Mouse (Mus musculus) neutrophil, adult 5-6 weeks (primary cell): ENCODE measurements around the gene Setdb1. TPM values are rescaled to one million over a fixed set of nuclear protein-coding genes. Genes with fewer than 3 reads are reported as not detected.

Experiments used
- ATAC-seq: fragments of 151-379, 151-347 bp; 2 replicates; pipeline ENCODE4 v1.8.0; 2017; ENCODE audit warnings: mild to moderate bottlenecking, moderate TSS enrichment; ENCODE audit not compliant: insufficient number of reproducible peaks, poor library complexity, low FRiP score, severe bottlenecking; ENCODE audit errors: extremely low read depth
- total RNA-seq: library from RNA; stranded (forward); fragments of 200-1000 nt; gene quantifications from 2 replicates; pipeline ENCODE4 v1.2.3, GENCODE M21; 2017

The Setdb1 gene
- total RNA-seq, 1 experiment from 2014 or later, result 39.3 TPM

GRCm38 (mm10) chr3:95323429-95323828, 33.6 kb downstream of the Setdb1 start:
- no peak for ATAC-seq

- ATAC-seq, result no peak
These were observed 37.0 kb downstream of the Setdb1 start for GRCm38 (mm10) chr3:95319701-95320625.

- ATAC-seq, result no peak
These were observed 37.9 kb downstream of the Setdb1 start for GRCm38 (mm10) chr3:95319110-95319509.

DNA sequence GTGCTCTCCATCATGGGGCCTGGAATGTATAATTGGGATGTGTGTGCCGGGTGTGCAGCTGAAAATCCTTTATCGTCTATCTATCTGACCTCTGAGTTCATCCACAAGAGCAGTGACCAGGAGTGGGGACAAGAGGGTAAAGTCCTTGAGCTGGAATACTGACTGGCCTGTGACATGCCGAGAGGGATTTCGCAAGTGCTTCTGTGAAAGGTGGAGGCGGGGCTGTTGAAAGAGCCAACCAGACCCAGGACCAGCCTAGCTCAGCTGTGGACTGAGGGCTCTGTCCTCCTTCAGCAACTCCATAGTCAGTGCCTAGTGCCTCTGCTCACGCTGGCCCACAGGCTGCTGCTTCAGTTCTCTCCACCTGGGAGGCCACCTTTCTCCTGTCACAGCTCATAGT, 38.5 kb downstream of the Setdb1 start:
- ATAC-seq, result 0 out of 2 replicates have a peak, but pooled peaks have one; percentile 18

GRCm38 (mm10) chr3:95317414-95318080, 39.5 kb downstream of the Setdb1 start:
- ATAC-seq, result peak; percentile 39

DNA sequence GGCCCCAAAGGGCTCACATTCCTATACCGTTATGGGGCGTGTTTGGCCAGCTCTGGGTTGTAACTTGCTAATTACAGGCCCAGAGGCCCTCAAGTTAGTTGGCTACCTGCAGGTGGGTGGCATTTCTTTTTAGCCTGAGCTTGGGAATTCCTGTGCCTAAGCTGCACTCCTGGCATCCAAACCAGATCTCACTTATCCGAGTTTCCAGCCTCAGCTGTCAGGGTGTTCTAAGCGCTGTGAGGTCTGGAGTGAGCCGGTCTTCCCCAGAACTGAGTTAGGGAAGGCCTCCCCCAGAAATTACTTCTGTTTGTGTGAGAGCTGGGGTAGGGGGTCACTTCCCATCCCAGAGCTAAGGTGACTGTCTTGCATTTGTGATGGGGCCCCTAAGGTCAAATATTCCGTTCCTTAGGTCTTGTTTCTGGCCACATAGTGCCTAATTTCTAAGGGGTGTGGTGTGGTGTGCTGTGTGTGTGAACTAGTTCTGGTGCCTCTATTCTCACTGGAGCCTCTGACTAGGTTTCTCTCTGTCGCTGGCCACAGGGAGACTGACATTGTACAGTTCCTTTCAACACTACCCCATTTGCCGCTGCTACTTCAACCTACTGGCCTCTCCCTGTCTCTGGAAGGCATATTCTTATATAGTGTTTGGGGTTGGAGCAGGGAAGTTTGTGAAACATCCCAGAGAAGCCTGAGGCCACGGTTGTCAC, 41.0 kb downstream of the Setdb1 start:
- no peak for ATAC-seq

DNA sequence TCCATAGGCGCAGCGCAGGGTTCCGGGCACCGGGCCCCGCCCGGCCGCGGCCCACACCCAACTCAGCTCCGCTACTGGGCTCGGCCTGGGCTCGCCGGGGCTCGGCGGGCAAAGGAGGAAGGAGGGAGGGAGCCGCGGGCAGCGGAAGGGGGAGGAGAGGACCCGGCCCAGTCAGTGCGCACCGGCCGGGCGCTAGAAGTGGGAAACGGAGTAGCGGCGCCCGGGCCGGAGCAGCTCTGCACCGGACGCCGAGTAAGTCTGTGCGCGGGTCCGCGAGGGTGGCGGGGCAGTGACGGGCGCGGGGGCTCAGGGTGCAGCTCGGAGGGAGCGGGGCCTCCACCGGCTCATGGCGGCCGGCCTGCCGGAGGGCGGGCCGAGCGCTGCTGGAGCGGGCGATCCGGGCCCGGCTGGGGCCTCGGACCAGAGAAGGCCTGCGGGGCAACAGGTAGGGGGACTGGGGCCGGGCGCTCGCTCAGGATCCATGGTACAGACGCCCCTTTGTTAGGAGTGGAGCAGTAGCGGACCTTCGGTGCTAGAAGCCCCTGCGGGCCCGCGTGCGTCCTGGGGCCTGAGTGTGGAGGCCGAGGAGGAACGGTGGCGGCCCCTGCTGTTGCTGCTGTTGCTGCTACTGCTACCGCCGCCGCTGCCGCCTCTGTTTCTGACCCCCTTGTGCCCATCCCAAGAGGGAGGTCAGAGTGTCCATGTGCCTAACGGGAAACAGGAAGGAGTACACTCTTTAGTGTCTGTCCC, 41.7 kb downstream of the Setdb1 start:
- ATAC-seq, result peak; percentile 75

GRCm38 (mm10) chr3:95314486-95315093, 42.4 kb downstream of the Setdb1 start, which contains the start of gene Cers2:
Gene Cers2, plus strand, starts transcription at chr3:95314791.
- no peak for ATAC-seq

DNA sequence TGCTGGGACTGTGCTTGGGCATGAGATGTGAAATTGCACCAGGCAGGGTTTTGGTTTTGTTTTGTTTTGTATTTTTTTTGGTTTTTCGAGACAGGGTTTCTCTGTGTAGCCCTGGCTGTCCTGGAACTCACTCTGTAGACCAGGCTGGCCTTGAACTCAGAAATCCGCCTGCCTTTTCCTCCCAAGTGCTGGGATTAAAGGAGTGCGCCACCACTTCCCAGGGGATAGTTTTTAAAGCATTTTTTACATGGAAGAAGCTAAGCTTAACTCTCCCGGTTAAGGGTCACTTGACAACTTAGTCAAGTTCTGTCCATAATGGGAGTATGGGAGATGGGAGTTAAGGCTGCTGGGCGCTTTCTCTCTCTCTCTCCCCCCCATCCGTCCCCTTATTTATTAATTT, 42.9 kb downstream of the Setdb1 start:
- no peak for ATAC-seq

DNA sequence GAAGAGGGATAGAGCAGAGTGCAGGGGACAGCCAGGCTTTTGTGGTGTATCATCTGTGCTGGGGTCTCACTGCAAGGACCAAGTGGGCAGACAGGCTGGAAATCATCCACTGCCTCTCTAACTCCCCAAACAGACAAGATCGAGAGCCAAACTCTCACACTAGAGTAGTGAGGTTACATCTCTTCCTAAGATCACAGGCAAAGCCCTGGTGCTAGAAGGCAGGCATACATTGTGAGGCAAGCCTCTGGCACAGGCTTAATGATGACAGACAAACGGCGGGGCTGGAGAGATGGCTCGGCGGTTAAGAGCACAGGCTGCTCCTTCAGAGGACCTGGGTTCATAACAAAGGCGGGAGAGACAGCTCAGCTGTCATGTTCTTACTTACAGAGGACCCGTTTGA, 43.5 kb downstream of the Setdb1 start:
- ATAC-seq, result no peak

DNA sequence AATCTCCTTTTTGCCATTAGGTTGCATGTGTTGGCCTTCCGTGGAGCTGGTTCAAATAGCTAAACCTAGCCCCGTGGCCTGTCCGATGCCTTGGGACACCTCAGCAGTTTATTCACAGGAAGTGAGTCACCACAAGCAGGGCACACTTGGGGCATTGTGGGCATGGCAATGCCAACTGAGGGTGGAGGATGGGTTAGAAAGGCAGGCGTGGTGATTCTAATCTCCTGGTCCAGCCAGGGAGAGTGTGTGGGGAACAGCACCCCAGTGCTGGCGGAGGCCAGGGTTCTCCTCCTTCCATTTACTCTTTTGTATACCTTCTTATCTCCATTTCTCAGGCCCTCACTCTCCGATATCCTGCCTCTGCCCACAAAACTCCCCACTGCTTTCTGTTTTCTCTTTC, 44.4 kb downstream of the Setdb1 start:
- peak; percentile 51; the same call in 1 of the 2 replicates for ATAC-seq

DNA sequence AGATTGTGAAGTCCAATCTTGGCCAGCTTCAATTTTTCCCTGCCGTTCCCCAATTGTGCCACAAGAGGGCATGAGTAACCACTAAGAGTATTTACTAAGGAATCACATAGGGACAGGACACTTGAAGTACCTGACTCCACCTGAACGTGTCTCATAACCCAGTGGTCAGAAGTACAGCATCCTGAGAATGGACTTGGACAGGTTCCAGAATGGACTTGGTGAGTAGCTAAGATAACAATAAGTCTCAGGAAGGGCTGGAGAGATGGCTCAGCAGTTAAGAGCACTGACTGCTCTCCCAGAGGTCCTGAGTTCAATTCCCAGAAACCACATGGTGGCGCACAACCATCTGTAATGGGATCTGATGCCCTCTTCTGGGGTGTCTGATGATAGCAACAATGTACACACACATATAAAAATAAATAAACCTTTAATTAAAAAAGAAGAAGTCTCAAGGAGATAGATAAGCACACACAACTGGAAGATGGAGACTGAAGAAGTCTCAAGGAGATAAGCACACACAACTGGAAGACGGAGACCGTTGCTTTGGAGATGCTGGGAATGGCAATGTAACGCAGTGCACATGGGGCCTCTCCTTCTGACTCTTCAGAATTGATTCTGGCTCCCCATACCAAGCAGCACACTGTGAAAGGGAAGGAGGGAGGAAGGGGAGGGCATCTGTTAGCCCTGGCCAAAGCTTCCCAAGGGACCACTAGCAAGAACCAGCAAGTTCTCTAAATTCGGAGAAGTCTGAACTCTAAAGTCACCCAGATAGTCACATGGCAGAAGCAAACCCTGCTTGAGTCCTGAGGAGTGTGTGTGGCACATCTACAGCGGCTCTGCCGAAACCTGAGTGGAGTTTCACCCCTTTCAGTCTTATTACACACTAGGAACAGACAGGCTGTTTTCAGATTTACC, 45.8 kb downstream of the Setdb1 start:
- ATAC-seq, result peak; percentile 54

DNA sequence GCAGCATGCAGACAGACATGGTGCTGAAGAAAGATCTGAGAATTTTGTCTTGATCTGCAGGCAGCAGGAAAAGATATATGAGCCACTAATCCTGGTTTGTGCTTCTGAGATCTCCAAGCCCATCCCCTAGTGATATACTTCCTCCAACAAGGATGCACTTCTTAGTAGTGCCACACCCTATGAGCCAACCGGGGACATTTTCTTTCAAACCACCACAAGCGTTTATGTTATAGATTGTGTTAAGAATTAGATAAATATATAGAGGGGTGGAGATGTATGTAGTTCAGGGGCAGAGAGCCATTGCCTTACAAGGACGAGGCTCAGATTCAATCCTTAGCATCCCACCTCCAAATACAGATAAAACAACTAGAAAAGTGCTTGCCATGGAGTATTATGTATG, 46.5 kb downstream of the Setdb1 start:
- ATAC-seq, result no peak

- no peak for ATAC-seq
These were observed 49.9 kb downstream of the Setdb1 start, which contains the start of gene Anxa9 for GRCm38 (mm10) chr3:95307100-95307499. Gene Anxa9, minus strand, starts transcription at chr3:95307176.

- no peak for ATAC-seq
These were observed 50.8 kb downstream of the Setdb1 start for GRCm38 (mm10) chr3:95306244-95306643.

DNA sequence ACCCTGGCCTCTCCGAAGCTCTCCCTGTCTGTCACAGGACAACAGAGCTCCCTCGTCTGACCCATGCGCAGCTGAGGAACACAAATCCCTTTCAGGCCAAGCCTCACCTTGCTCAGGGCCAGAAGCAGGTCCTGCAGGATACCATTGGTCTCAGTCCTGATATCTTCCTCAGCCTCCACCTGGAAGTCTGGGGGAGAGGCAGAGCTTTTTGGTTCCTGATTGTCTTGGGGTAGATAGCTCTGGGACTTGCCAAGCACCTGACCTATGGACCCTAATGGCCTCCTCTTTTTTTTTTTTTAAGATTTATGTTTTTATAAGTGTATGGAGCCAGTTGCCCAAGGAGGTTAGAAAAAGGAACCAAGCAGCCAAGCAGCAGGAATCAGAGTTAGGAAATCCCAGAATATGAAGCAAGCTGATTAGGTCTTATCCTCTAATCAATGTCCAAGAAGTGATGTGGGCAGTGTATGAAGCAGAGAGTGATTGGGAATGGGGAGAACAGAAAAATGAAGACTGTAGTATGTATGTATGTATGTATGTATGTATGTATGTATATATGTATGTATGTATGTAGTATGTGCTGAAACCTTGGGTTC, 55.7 kb downstream of the Setdb1 start:
- no peak for ATAC-seq

- no peak for ATAC-seq
These were observed 59.0 kb downstream of the Setdb1 start for GRCm38 (mm10) chr3:95298018-95298417.
